Mouse (Mus musculus) heart, adult 18-20 months (tissue): ENCODE results near the gene Tapt1. TPM values are rescaled to one million over a fixed set of nuclear protein-coding genes. Genes with fewer than 3 reads are reported as not detected.
"Not testable (repeated sequence)": the region's sequence is repeated elsewhere in the genome, so short reads cannot be mapped to it uniquely, and the experiment has no call there.

ENCODE experiments used
- DNase-seq, 2 experiments: peaks; one replicate each; pipeline ENCODE4 v3.0.0; 2021 to 2022; ENCODE audit warnings: mixed read lengths in 1 of 2
- total RNA-seq, 2 experiments: library from RNA; stranded (reverse); gene quantifications; 2 replicates each; pipeline ENCODE4 v1.2.3; 2021

Tapt1 gene
- total RNA-seq, 2 experiments from 2014 or later: 18.8 to 20.7 TPM

DNA sequence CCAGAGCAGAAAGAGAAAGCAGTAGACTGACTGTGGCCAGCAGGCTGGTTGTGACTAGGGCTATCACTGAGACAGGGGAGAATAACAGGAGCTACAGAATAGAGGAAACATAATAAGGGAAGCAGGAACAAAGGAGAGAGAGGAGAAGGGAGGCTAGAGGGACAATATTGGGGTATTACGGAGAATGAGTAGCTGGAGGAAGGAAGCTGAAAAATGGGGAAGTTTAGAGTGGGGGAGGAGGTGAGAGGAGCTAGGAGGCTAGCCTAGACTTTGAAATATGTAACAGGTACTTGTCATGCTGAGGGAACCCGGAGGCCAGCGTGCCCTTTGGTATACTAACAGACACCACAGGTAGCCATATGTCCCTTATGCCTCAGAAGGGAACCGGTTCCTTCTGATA lies 98.9 kb downstream of the Tapt1 start:
- no peak for DNase-seq

DNA sequence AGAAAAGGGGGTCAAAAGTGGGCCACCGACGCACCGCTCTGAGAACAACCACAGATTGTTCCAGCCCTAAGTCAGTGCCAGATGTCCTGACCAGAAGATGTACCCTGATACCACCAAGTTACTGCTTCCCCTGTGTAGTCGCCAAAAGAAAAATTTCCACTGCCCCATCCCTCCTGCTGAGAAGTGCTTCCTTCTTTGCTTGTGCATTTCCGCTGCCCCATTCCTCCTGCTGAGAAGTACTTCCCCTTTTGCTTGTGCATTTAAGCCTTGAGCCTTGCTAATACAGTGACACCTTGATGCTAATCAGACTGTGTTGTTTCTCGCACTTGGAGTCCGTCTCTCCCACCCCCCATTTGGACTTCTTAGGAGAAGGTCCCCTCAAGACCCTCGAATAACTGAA lies 99.9 kb downstream of the Tapt1 start:
- not testable (repeated sequence) for DNase-seq

Other genes with a start within 250 kb of the Tapt1 start
- gene Fgfbp1, start 244.8 kb downstream of the Tapt1 start, total RNA-seq: under 1 TPM in 1 of 2 experiments, not detected in 1; 0.39 TPM
- 10 to 100 TPM in 1 of 2 experiments, 1 to 10 TPM in 1; 8.7 to 11.5 TPM for gene Prom1, start 124.6 kb downstream of the Tapt1 start, total RNA-seq